Mouse (Mus musculus) ES-E14 (cell line): ENCODE measurements around the gene Zfp541. TPM values are rescaled to one million over a fixed set of nuclear protein-coding genes. Genes with fewer than 3 reads are reported as not detected.

ENCODE experiments used
- DNase-seq: peaks from one replicate; pipeline ENCODE4 v3.0.0-alpha.2; 2013; ENCODE audit warnings: low read depth, low spot score
- H3K27ac ChIP-seq: 2 replicates; pipeline ENCODE4 v1.5.1; 2012; ENCODE audit warnings: low read depth, mild to moderate bottlenecking, low read length, moderate library complexity, mixed read lengths; ENCODE audit not compliant: poor library complexity, insufficient read depth, severe bottlenecking
- H3K36me3 ChIP-seq: 2 replicates; pipeline ENCODE4 v1.6.1; 2012; ENCODE audit warnings: mild to moderate bottlenecking, low read length, moderate library complexity, mixed read lengths; ENCODE audit not compliant: control insufficient read depth, poor library complexity, insufficient read depth, severe bottlenecking
- H3K4me1 ChIP-seq, 2 experiments: fragments of 150-350 bp in 1 of 2; sonication (generic) in 1 of 2; 2 replicates each; pipeline ENCODE4 v1.6.1; 2012; ENCODE audit warnings: low read length in 2 of 2, mild to moderate bottlenecking in 1 of 2, mixed read lengths in 1 of 2; ENCODE audit not compliant: control insufficient read depth in 2 of 2, insufficient read depth in 2 of 2, poor library complexity in 1 of 2
- H3K4me3 ChIP-seq, 2 experiments: fragments of 150-350 bp in 1 of 2; sonication (generic) in 1 of 2; 2 replicates each; pipeline ENCODE4 v1.5.1; 2012; ENCODE audit warnings: low read length in 2 of 2, low read depth in 1 of 2, mild to moderate bottlenecking in 1 of 2, mixed read lengths in 1 of 2; ENCODE audit not compliant: insufficient read depth in 1 of 2, poor library complexity in 1 of 2, severe bottlenecking in 1 of 2
- H3K9ac ChIP-seq: 2 replicates; pipeline ENCODE4 v1.6.1; 2012; ENCODE audit warnings: low read depth, mild to moderate bottlenecking, low read length, mixed read lengths; ENCODE audit not compliant: poor library complexity, insufficient read depth, severe bottlenecking
- H3K9me3 ChIP-seq: fragments of 150-350 bp; sonication (generic); 2 replicates; pipeline ENCODE4 v1.6.1; 2012; ENCODE audit warnings: low read depth, mild to moderate bottlenecking, low read length; ENCODE audit not compliant: control insufficient read depth, insufficient read depth
- CHD2 ChIP-seq: IDR thresholded peaks from 2 replicates; pipeline ENCODE4 v1.6.1; 2014; ENCODE audit warnings: mild to moderate bottlenecking, low read depth, low read length, inconsistent platforms
- HCFC1 ChIP-seq: IDR thresholded peaks from 2 replicates; pipeline ENCODE4 v1.6.1; 2012; ENCODE audit warnings: low read length, inconsistent platforms, borderline replicate concordance; ENCODE audit not compliant: insufficient read depth
- MAFK ChIP-seq: IDR thresholded peaks from 2 replicates; pipeline ENCODE4 v1.6.1; 2014; ENCODE audit warnings: mild to moderate bottlenecking, low read depth, low read length, inconsistent platforms; ENCODE audit not compliant: insufficient read depth
- ZC3H11A ChIP-seq: IDR thresholded peaks from 2 replicates; pipeline ENCODE4 v1.6.1; 2012; ENCODE audit warnings: low read depth, mild to moderate bottlenecking, inconsistent platforms, low read length, borderline replicate concordance
- ZNF384 ChIP-seq: IDR thresholded peaks from 2 replicates; pipeline ENCODE4 v1.6.1; 2012; ENCODE audit warnings: low read depth, low read length, inconsistent platforms
- in situ Hi-C, 2 experiments: fragments of 600-800 bp; cut with MboI; formaldehyde crosslinking; loops; one replicate each; pipeline ENCODE4 v1.15.1; 2025; ENCODE audit warnings: low sequenced_read_pairs in 2 of 2, inconsistent platforms in 1 of 2; ENCODE audit not compliant: unreplicated experiment in 2 of 2
- total RNA-seq: library from RNA; depleted of rRNA; stranded (reverse); fragments of 300-350 nt; gene quantifications from 2 replicates; pipeline ENCODE4 v1.2.3, GENCODE M21; 2012

Gene Zfp541
- total RNA-seq, 1 experiment = 0.36 TPM

GRCm38 (mm10) chr7:16036972-16037371 lies 24.6 kb upstream of the Zfp541 start:
- Histone ChIP-seq H3K36me3 (no peaks in the 10 kb centered on the region), H3K27ac (no peak overlapping the region), H3K4me1 (no peaks in the 10 kb centered on the region; a peak in 1 of 4 replicates), H3K9ac (no peak overlapping the region), H3K4me3 (no peak overlapping the region), H3K9me3 (no peaks in the 10 kb centered on the region)
- DNase-seq = no peak
- TF ChIP-seq MAFK = no peak
- no peak for TF ChIP-seq CHD2
- no peak for TF ChIP-seq HCFC1
- no peak for TF ChIP-seq ZNF384
- TF ChIP-seq ZC3H11A = no peak
- in situ Hi-C loops = no loop called here

DNA sequence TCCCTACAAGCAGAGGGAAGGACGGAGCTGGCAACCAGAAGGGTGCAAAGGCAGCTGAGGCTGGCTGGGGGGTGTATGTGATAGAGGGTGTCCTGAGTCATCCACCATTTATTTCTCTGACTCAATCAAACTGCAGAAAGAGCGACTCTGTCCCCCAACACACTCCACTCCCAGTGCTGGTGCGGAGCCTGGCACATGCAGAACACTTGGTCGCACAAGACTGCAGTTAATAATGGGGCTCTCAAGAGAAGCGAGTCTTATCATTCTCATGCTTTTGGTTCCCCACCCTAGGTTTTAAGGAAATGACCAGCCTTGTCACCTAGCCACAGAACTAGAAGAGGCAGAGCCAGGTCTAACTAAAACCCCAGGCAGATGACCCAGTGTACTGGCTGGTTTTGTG lies 22.3 kb upstream of the Zfp541 start:
- H3K27ac ChIP-seq = no peak overlapping the region
- H3K9me3 ChIP-seq = no peaks in the 10 kb centered on the region
- no peaks in the 10 kb centered on the region for H3K36me3 ChIP-seq
- no peak for DNase-seq
- H3K4me3 ChIP-seq = no peak overlapping the region
- H3K9ac ChIP-seq = no peak overlapping the region
- TF ChIP-seq CHD2 (no peak), MAFK (no peak), ZC3H11A (no peak), ZNF384 (no peak), HCFC1 (no peak)
- in situ Hi-C loops = no loop called here
- peaks cover 0 to 2% of the 10 kb centered on the region in 2 experiments; a peak in 1 of 4 replicates for H3K4me1 ChIP-seq

GRCm38 (mm10) chr7:16041208-16041607 lies 20.4 kb upstream of the Zfp541 start:
- in situ Hi-C loops = no loop called here
- TF ChIP-seq HCFC1 (no peak), ZNF384 (no peak), ZC3H11A (no peak), CHD2 (no peak), MAFK (no peak)

DNA sequence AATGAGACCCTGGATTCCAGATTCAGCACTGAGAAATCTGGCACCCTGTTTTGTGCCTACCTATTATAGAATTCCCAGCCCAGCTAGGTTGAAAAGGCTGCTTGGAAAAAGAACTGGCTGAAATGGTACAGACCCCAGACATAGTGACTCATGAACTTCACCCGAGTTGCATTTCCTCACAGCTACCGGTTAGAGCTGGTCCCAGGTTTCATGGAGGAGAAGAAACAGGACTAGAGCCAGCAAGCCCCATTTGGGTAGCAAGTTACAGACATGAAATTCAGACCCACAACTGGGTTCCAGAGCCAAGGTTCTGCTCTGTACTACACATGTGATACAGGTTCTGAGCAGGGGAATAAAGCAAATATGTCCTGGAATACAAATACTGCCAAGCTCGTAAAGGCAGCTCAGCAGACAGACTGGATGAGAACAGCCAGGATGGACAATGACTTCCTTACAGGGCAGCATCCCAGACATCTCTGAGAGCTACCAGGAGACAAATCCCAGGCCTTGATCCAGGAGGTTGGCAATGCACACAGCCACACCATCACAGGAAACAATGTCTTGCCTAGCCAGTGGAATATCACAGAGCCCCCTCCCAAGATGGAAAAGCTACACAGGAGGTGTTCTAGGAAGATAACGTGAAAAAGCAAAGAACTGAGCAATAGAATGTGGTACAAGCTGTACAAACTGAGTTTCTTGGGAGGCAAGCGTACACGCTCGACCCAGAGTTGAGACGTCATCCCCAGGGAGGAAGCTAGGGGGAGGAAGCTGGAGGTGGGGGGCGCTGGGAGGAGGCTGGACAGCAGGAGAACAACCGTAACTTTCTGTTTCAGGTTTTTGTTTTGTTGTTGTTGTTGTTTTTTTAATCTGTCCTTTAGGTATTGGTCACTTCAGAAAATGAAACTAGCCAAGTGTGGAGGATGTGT lies 18.5 kb upstream of the Zfp541 start:
- no peak overlapping the region for H3K27ac ChIP-seq
- H3K4me3 ChIP-seq = no peak overlapping the region
- peaks cover 7 to 11% of the 10 kb centered on the region in 2 experiments; a peak in 3 of 4 replicates for H3K4me1 ChIP-seq
- no peak overlapping the region for H3K9ac ChIP-seq
- no peaks in the 10 kb centered on the region for H3K36me3 ChIP-seq
- DNase-seq = no peak
- TF ChIP-seq CHD2 (no peak), HCFC1 (no peak), ZNF384 (no peak), ZC3H11A (no peak), MAFK (no peak)
- in situ Hi-C loops = no loop called here
- no peaks in the 10 kb centered on the region for H3K9me3 ChIP-seq

More at GRCm38 (mm10) chr7:16041208-16041607, 20.4 kb upstream of the Zfp541 start:
- no peak overlapping the region for H3K27ac ChIP-seq
- no peak overlapping the region for H3K9ac ChIP-seq
- H3K36me3 ChIP-seq = no peaks in the 10 kb centered on the region
- H3K4me1 ChIP-seq = peaks cover 7 to 11% of the 10 kb centered on the region in 2 experiments; a peak in 3 of 4 replicates
- H3K4me3 ChIP-seq = no peak overlapping the region
- no peaks in the 10 kb centered on the region for H3K9me3 ChIP-seq
- no peak for DNase-seq
